In the genomic region with DNA sequence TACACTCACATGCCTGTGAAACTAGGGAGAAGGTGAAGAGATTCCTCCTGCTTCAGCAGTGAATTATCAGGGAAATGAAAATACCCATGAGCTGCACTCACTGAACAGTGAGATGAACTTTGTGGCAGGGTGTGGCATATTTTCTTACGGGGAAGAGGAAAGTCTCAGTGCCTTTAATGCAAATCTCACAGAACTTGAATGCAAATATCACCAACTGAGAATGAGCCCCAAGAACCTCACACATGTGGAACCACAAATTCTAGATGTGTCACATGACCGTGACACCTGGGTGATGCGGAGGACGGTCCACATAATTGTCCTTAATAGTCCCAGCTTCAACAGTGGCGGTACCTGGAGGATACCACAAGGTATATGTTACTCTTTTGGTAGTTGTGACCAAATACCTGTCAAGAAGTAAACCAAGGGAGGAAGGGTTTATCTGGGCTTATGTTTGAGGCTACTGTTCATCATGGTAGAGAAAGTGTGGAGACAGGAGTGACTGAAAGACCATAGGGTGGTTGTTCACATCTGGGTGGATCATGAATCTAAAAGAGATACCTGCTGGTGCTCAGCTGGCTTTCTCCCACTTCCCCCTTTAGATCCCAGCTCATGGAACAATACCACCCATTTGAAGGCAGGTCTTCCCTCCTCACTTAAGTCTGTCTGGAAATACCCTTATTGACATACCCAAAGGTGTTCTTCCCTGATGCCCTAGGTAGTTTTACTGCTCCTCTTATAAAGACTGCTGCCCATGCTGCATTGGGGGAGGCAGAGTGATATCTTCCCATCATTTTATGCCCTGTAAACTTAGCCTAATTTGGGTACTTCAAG, we compare ENCODE assay signal across 30 mouse cellular contexts. TPM values are rescaled to one million over a fixed set of nuclear protein-coding genes. Genes with fewer than 3 reads are reported as not detected.
DNase-seq lines count a peak whose midpoint lies in the region; ATAC-seq and TF ChIP-seq lines count a peak whose summit lies in the region.
"Had no signal": no experiment of that assay in that cellular context is flagged by ENCODE, and none has a peak within 500 bp of the region (broad histone marks: within the 10 kb centered on the region; RNA-seq: fewer than 3 reads in every experiment).

TSS of gene Trim40 (minus strand) at position 51 of the 831 bp plus-strand sequence.

- H3K4me2 ChIP-seq in CH12.LX (ENCODE audit: insufficient read depth, low read depth, poor library complexity, severe bottlenecking), result peak within 1 kb of the TSS; percentile 70
- H3K4me2 ChIP-seq in intestine, embryonic 16.5 days (ENCODE audit: low read depth, low read length), result no peak within 1 kb of the TSS
- H3K4me2 ChIP-seq: embryonic facial prominence, embryonic 13.5 days; forebrain, embryonic 12.5 days; forebrain, embryonic 15.5 days; heart, embryonic 11.5 days; heart, embryonic 15.5 days; hindbrain, embryonic 14.5 days had no signal

- no peak for TF ChIP-seq CTCF in CH12.LX (conservative IDR thresholded peaks at IDR 0.05 in 1 of 2, IDR thresholded peaks at IDR 0.05 in 1 of 2; ENCODE audit: low read depth in 2 of 2, low read length in 2 of 2)
- no peak for TF ChIP-seq CTCF in small intestine, adult 2 months (IDR thresholded peaks at IDR 0.05; ENCODE audit: extremely low read depth, insufficient read length, insufficient replicate concordance, low read depth, low read length)

- peak; percentile 61 for TF ChIP-seq POLR2A in CH12.LX (IDR thresholded peaks at IDR 0.05; ENCODE audit: low read depth, low read length)
- TF ChIP-seq POLR2A in small intestine, adult 2 months (IDR thresholded peaks at IDR 0.05; ENCODE audit: low read depth, low read length), result no peak

- no peaks in the 10 kb centered on the region for H3K9me3 ChIP-seq in CH12.LX (replicated peaks; ENCODE audit: low read length)
- H3K9me3 ChIP-seq in intestine, embryonic 16.5 days (ENCODE audit: control insufficient read depth, low read length), result no peaks in the 10 kb centered on the region
- H3K9me3 ChIP-seq: embryonic facial prominence, embryonic 10.5 days; embryonic facial prominence, embryonic 13.5 days; forebrain, embryonic 12.5 days; forebrain, embryonic 15.5 days; G1E; heart, embryonic 15.5 days had no signal

- no peak for TF ChIP-seq RAD21 in CH12.LX (IDR thresholded peaks at IDR 0.05; ENCODE audit: low read depth, low read length)

- H3K27me3 ChIP-seq in CH12.LX (replicated peaks), result no peaks in the 10 kb centered on the region
- no peaks in the 10 kb centered on the region for H3K27me3 ChIP-seq in intestine, embryonic 16.5 days (replicated peaks; ENCODE audit: control insufficient read depth, insufficient read depth, low read length)
- H3K27me3 ChIP-seq in small intestine, adult 2 months (ENCODE audit: control insufficient read depth, insufficient read depth, low read length), result no peaks in the 10 kb centered on the region
- H3K27me3 ChIP-seq: forebrain, embryonic 15.5 days had no signal

- dilution Hi-C loops in CH12.LX (cut with MboI; ENCODE audit: extremely low pct_ligation_motif_present, extremely low pct_unique_long_range_greater_than_20kb, low sequenced_read_pairs), result no loop called here

- no peak within 1 kb of the TSS for H3K9ac ChIP-seq in CH12.LX (ENCODE audit: insufficient read depth, low read depth)
- no peak within 1 kb of the TSS for H3K9ac ChIP-seq in intestine, embryonic 16.5 days (ENCODE audit: low read depth, low read length)
- H3K9ac ChIP-seq: embryonic facial prominence, embryonic 13.5 days; forebrain, embryonic 12.5 days; forebrain, embryonic 15.5 days; heart, embryonic 15.5 days; hindbrain, embryonic 14.5 days had no signal

- ATAC-seq in intestine, embryonic 16.5 days, result peak; percentile 31
- ATAC-seq: forebrain, embryonic 15.5 days; hindbrain, postnatal 0 days; inflammation-experienced regulatory T-cells, adult 6 months; Patski had no signal

- H3K4me1 ChIP-seq in CH12.LX (ENCODE audit: control insufficient read depth in 1 of 2, insufficient read depth in 2 of 2), result peaks cover 4 to 12% of the 10 kb centered on the region in 2 experiments; a peak in 3 of 4 replicates
- H3K4me1 ChIP-seq in intestine, embryonic 16.5 days (ENCODE audit: control insufficient read depth, insufficient read depth, low read length), result 0 out of 2 replicates have a peak, but pooled peaks cover 1% of the 10 kb centered on the region
- H3K4me1 ChIP-seq in small intestine, adult 2 months (ENCODE audit: control insufficient read depth, insufficient read depth, insufficient read length, low read length), result peaks cover 21% of the 10 kb centered on the region; the same call in 1 of the 2 replicates
- H3K4me1 ChIP-seq: embryonic facial prominence, embryonic 10.5 days; embryonic facial prominence, embryonic 13.5 days; forebrain, embryonic 12.5 days; forebrain, embryonic 15.5 days; heart, embryonic 15.5 days had no signal

- no peak within 1 kb of the TSS for H3K4me3 ChIP-seq in CH12.LX (replicated peaks in 1 of 3; ENCODE audit: low read depth in 2 of 3, low read length in 2 of 3, poor library complexity in 1 of 3)
- no peak within 1 kb of the TSS for H3K4me3 ChIP-seq in intestine, embryonic 16.5 days (ENCODE audit: low read length)
- peak within 1 kb of the TSS; percentile 56 for H3K4me3 ChIP-seq in small intestine, adult 2 months (ENCODE audit: low read depth, low read length)
- H3K4me3 ChIP-seq: embryonic facial prominence, embryonic 10.5 days; embryonic facial prominence, embryonic 13.5 days; erythroblast, embryonic 14.5 days; forebrain, embryonic 12.5 days; forebrain, embryonic 15.5 days; heart, embryonic 15.5 days had no signal

- 79% methylated on average over 5 of the region's 5 CpGs for WGBS in intestine, embryonic 16.5 days
- WGBS in small intestine, adult 2 months, result 23% methylated on average over 5 of the region's 5 CpGs

- in situ Hi-C loops in CH12.LX (cut with MboI; ENCODE audit: low pct_ligation_motif_present, low pct_unique_long_range_greater_than_20kb, low sequenced_read_pairs), result loop anchor here (10.0 kb wide), 1 partner anchor 175 kb away; no protein-coding TSS in a partner anchor

- TF ChIP-seq EP300 in CH12.LX (IDR thresholded peaks at IDR 0.05; ENCODE audit: low read length), result no peak

- no peak within 1 kb of the TSS for H3K27ac ChIP-seq in CH12.LX (ENCODE audit: insufficient read depth, low read depth)
- H3K27ac ChIP-seq in intestine, embryonic 16.5 days (ENCODE audit: low read length), result peak within 1 kb of the TSS; percentile 38
- H3K27ac ChIP-seq in small intestine, adult 2 months (ENCODE audit: insufficient read depth, low read depth, low read length), result peak within 1 kb of the TSS; percentile 99
- H3K27ac ChIP-seq: embryonic facial prominence, embryonic 10.5 days; embryonic facial prominence, embryonic 13.5 days; forebrain, embryonic 12.5 days; forebrain, embryonic 15.5 days; heart, embryonic 15.5 days; hindbrain, embryonic 14.5 days; hindbrain, postnatal 0 days had no signal

- no peaks in the 10 kb centered on the region for H3K79me2 ChIP-seq in CH12.LX (replicated peaks; ENCODE audit: control insufficient read depth, extremely low read depth, insufficient read depth, poor library complexity, severe bottlenecking)

- H3K36me3 ChIP-seq in CH12.LX (replicated peaks in 1 of 2; ENCODE audit: control insufficient read depth in 1 of 2, insufficient read depth in 1 of 2, low read length in 1 of 2), result no peaks in the 10 kb centered on the region
- no peaks in the 10 kb centered on the region for H3K36me3 ChIP-seq in intestine, embryonic 16.5 days (ENCODE audit: control insufficient read depth, insufficient read depth, low read length)
- no peaks in the 10 kb centered on the region for H3K36me3 ChIP-seq in small intestine, adult 2 months (ENCODE audit: control insufficient read depth, insufficient read depth, low read length)
- H3K36me3 ChIP-seq: embryonic facial prominence, embryonic 10.5 days; embryonic facial prominence, embryonic 13.5 days; forebrain, embryonic 12.5 days; forebrain, embryonic 15.5 days; G1E; heart, embryonic 15.5 days had no signal

- DNase-seq in CH12.LX (ENCODE audit: extremely low read depth), result peak; percentile 25
- DNase-seq in adrenal gland, postnatal 25 days, result no peak
- no peak for DNase-seq in kidney, postnatal 10 days
- no peak for DNase-seq in cerebellum, postnatal 25 days
- DNase-seq: adrenal gland, postnatal 10 days; cerebellum, adult 11 months; cerebellum, adult 2 months; cerebellum, adult 9-11 months; cerebellum, postnatal 36 days; embryo, embryonic 11 days; gastrocnemius, postnatal 36 days; heart, postnatal 14 days; heart, postnatal 4 days had no signal

TF ChIP-seq in CH12.LX, 34 proteins besides CTCF, POLR2A, EP300 and RAD21:
- TF ChIP-seq BHLHE40 (IDR thresholded peaks at IDR 0.05; ENCODE audit: low read depth, low read length) (peak; percentile 46; the same call in 1 of the 2 replicates), ZMIZ1 (IDR thresholded peaks at IDR 0.05; ENCODE audit: low read depth, low read length) (peak; percentile 97), USF2 (conservative IDR thresholded peaks at IDR 0.05; ENCODE audit: low read depth, low read length) (0 out of 2 replicates have a peak, but pooled peaks have one; percentile 29), SMC3 (IDR thresholded peaks at IDR 0.05; ENCODE audit: low read depth, low read length) (no peak), USF1 (IDR thresholded peaks at IDR 0.05; ENCODE audit: low read depth, low read length) (peak; percentile 33), HCFC1 (IDR thresholded peaks at IDR 0.05; ENCODE audit: low read depth, low read length) (no peak), TBP (conservative IDR thresholded peaks at IDR 0.05; ENCODE audit: low read depth, low read length) (peak; percentile 89)

RNA-seq across cellular contexts. Expression of gene Trim40, which starts in this region (rescaled TPM):
- total RNA-seq in CH12.LX (2012; rRNA removed) (0.13 TPM in 1 of 2 replicates, not detected in the other), CH12.LX (2014; rRNA removed) (not detected in 2 replicates)
- 0.14 and 0.22 TPM in 2 replicates for polyA plus RNA-seq in CH12.LX (2012; ENCODE audit: insufficient read length, low read depth)
- 2.3 and 2.6 TPM in 2 replicates for polyA plus RNA-seq in intestine, embryonic 16.5 days (2015; fragmentation: Nextera tagmentation; extraction: Ambion mirVana)
- polyA plus RNA-seq in small intestine, adult 2 months (2012; rRNA removed), result 23.2 and 42.3 TPM in 2 replicates
- total RNA-seq in adrenal gland, postnatal 25 days (2021), result 0.61 TPM in 1 of 2 replicates, not detected in the other
- total RNA-seq: adrenal gland, postnatal 10 days; G1E; gastrocnemius, adult 8-10 months; gastrocnemius, postnatal 36 days; granulocyte monocyte progenitor cell, adult 5-6 weeks; heart, postnatal 14 days; heart, postnatal 4 days; hindbrain, postnatal 0 days had no signal
- polyA plus RNA-seq: embryonic facial prominence, embryonic 10.5 days; embryonic facial prominence, embryonic 13.5 days; erythroblast, embryonic 14.5 days; forebrain, embryonic 12.5 days; forebrain, embryonic 15.5 days; G1E; heart, embryonic 11.5 days; heart, embryonic 15.5 days; hindbrain, embryonic 11.5 days; hindbrain, embryonic 14.5 days; hindbrain, postnatal 0 days; inflammation-experienced regulatory T-cells, adult 6 months; Patski had no signal

Comparison
In these comparisons a context has a peak if more than half of its experiments do, and no peak if none do; other contexts are left out.
1. Peak in DNase-seq and H3K4me2 ChIP-seq in CH12.LX; RNA of the gene not detected or under 1 TPM.